Mouse (Mus musculus): ENCODE results near the gene Ctc1.

- TF ChIP-seq CTCF (IDR thresholded peaks at IDR 0.05; ENCODE audit: insufficient read depth, low read depth, low read length) (no peak), POLR2A (IDR thresholded peaks at IDR 0.05; ENCODE audit: insufficient read depth, low read depth, low read length) (no peak)
Observed at GRCm38 (mm10) chr11:68982639-68983369, 32.9 kb upstream of the Ctc1 start.
